Mouse (Mus musculus) kidney, embryonic 16.5 days (tissue): ENCODE measurements around the gene D630003M21Rik. TPM values are rescaled to one million over a fixed set of nuclear protein-coding genes. Genes with fewer than 3 reads are reported as not detected.

Experiments used
- ATAC-seq: fragments of 200-750 bp; cut with Nextera tagmentation; 2 replicates; pipeline ENCODE4 v1.8.0; 2017; ENCODE audit warnings: moderate TSS enrichment; ENCODE audit not compliant: low FRiP score, low TSS enrichment
- H3K27ac ChIP-seq: fragments of 300-500 bp; sonication (generic); 2 replicates; pipeline ENCODE4 v1.5.1; 2014; ENCODE audit warnings: low read length
- H3K27me3 ChIP-seq: fragments of 300-500 bp; sonication (generic); 2 replicates; pipeline ENCODE4 v1.6.1; 2014; ENCODE audit warnings: low read length, control low read depth, mixed read lengths; ENCODE audit not compliant: insufficient read depth
- H3K36me3 ChIP-seq: fragments of 300-500 bp; sonication (generic); 2 replicates; pipeline ENCODE4 v1.6.1; 2014; ENCODE audit warnings: low read length, control low read depth, mixed read lengths; ENCODE audit not compliant: insufficient read depth
- H3K4me1 ChIP-seq: fragments of 300-500 bp; sonication (generic); 2 replicates; pipeline ENCODE4 v1.6.1; 2014; ENCODE audit warnings: low read length, control low read depth, mixed read lengths; ENCODE audit not compliant: insufficient read depth
- H3K4me2 ChIP-seq: fragments of 300-500 bp; sonication (generic); replicated peaks from 2 replicates; pipeline ENCODE4 v1.6.1; 2014; ENCODE audit warnings: low read depth, low read length
- H3K4me3 ChIP-seq: fragments of 300-500 bp; sonication (generic); 2 replicates; pipeline ENCODE4 v1.5.1; 2014; ENCODE audit warnings: mild to moderate bottlenecking, low read length
- H3K9ac ChIP-seq: fragments of 300-500 bp; sonication (generic); replicated peaks from 2 replicates; pipeline ENCODE4 v1.6.1; 2014; ENCODE audit warnings: low read length
- H3K9me3 ChIP-seq: fragments of 300-500 bp; sonication (generic); 2 replicates; pipeline ENCODE4 v1.6.1; 2016; ENCODE audit warnings: low read length, control low read depth
- WGBS: fragments of 180-500 bp; shearing (Covaris S2); extraction: QIAGEN DNeasy Blood & Tissue Kit; methylation state at CpG from one replicate; pipeline ENCODE4 v1.1.7; 2014; 5-methylcytosine and 5-hydroxymethylcytosine counted together
- polyA plus RNA-seq: library from polyadenylated mRNA; unstranded; fragments of >200 nt; fragmentation: Nextera tagmentation; extraction: Ambion mirVana; gene quantifications from 2 replicates; pipeline ENCODE4 v1.2.1, GENCODE M21; 2015

The D630003M21Rik gene
- polyA plus RNA-seq, 1 experiment from 2014 or later: 8.3 TPM

DNA sequence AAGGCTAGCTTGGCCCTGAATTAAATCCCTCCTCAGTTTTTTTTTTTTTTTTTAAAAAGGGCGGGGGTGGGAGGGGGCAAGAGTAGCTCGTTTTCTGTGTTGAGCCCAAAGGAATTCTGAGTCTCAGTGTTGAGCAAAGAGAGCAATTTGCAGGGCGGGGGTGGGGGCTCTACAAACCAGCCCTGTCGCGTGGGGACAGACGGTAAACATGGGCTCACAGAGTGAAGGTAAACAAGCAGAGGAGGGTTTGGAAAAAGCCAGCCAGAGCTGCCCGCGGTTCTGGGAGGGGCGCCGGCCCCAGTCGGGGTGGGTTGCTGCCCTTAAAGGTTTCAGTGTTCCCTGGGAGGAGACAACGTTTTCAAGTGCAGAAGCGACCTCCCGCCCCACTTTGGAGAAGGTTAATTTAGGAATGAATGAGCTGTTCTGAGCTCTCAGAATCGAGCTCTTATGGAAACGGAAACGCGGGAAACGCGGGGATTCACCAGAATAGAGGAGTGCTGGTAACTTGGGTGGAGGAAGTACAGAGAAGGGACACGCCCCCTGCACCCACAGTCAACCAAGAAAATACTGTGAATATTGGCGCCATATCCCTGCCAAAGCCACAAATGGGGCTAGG lies 75.2 kb downstream of the D630003M21Rik start:
- WGBS: under 1% methylated on average over 22 of the region's 22 CpGs
- peak overlapping the region; percentile 64 for H3K4me2 ChIP-seq
- no peaks in the 10 kb centered on the region for H3K36me3 ChIP-seq
- peak overlapping the region; percentile 45 for H3K4me3 ChIP-seq
- H3K27ac ChIP-seq: peak overlapping the region; percentile 13; the same call in 1 of the 2 replicates
- peaks cover 17% of the 10 kb centered on the region for H3K4me1 ChIP-seq
- no peaks in the 10 kb centered on the region for H3K27me3 ChIP-seq
- peak overlapping the region; percentile 62 for H3K9ac ChIP-seq
- ATAC-seq: peak; percentile 33; the same call in 1 of the 2 replicates
- H3K9me3 ChIP-seq: peaks cover 5% of the 10 kb centered on the region; the same call in 1 of the 2 replicates

DNA sequence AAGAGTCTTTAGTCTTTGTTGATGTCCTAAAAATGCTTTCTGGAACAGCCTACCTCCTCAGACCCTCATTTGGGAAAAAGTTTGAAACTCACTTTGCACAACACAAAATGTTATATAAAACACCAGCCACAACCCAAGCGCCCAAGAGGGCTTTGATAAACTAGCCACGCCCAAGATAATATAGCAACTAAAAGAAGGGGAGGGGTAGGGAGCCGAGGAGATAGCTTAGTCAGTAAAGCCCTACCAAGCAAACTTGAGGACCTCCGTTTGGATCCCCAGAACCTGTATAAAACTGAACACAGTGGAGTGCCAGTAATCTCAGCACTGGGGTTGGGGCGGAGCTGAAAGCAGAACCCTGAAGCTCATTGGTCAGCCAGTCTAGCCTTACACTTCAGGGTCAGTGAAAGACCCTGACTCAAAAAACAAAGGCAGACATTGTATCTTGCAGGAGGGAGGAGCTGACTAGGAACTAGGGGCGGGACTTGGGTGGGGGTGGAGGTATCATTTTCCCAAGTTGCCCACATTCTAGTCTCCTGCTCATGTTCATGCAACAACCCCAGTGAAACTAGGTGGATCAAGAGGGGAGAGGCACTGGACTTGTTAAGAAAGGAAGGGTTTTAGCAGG lies 76.2 kb downstream of the D630003M21Rik start:
- 55% methylated on average over 6 of the region's 6 CpGs for WGBS
- Histone ChIP-seq H3K4me2 (0 out of 2 replicates have a peak overlapping the region, but pooled peaks have one; percentile 64), H3K9ac (no peak overlapping the region)

DNA sequence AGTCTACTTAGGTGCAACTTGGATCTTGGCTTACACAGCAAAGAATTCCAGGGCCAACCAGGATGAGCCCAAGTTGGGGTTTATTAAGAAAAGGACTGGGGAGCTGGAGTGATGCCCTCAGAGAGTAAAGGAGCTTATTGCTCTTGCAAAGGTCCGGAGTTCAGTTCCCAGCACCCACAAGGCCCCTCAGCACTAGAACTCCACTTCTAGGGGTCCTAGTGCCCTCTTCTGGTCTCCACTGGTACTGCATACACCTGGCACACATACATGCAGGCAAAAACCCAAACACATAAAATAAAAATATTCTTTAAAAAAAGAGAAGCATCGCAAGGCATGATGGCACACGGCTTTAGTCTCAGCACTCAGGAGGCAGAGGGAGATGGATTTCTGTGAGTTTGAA lies 77.9 kb downstream of the D630003M21Rik start:
- Histone ChIP-seq H3K9me3 (peaks cover 5% of the 10 kb centered on the region; the same call in 1 of the 2 replicates), H3K4me2 (no peak overlapping the region), H3K4me1 (peaks cover 17% of the 10 kb centered on the region), H3K4me3 (no peak overlapping the region), H3K27me3 (no peaks in the 10 kb centered on the region), H3K9ac (no peak overlapping the region), H3K36me3 (no peaks in the 10 kb centered on the region), H3K27ac (no peak overlapping the region)
- no peak for ATAC-seq
- 94% methylated on average over 3 of the region's 3 CpGs for WGBS

More for the DNA sequence above, 76.2 kb downstream of the D630003M21Rik start:
- peaks cover 5% of the 10 kb centered on the region; the same call in 1 of the 2 replicates for H3K9me3 ChIP-seq
- no peak overlapping the region for H3K27ac ChIP-seq
- no peak for ATAC-seq
- no peak overlapping the region for H3K4me3 ChIP-seq
- no peaks in the 10 kb centered on the region for H3K36me3 ChIP-seq
- H3K4me1 ChIP-seq: peaks cover 17% of the 10 kb centered on the region
- no peaks in the 10 kb centered on the region for H3K27me3 ChIP-seq

DNA sequence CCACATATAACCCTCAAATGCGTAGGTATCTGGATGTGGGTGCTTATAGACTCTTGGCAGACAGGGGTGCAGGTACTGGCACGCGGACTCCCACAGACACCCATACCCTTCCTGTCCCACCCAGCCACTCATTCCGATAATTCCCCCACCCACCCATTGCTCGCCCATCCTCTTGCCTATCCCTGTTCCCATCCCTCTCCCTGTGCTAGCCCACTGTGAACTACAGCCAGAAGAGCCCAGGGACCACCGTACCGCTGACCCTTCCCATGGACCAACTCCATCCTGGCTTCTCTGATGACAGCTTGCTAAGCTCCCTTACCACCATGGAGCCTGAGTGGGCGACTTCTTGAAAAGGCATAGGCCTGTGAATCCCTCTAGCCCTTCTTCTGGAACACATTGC lies 82.1 kb downstream of the D630003M21Rik start:
- no peak overlapping the region for H3K9ac ChIP-seq
- H3K27ac ChIP-seq: no peak overlapping the region
- H3K4me3 ChIP-seq: no peak overlapping the region
- H3K4me1 ChIP-seq: peaks cover 28% of the 10 kb centered on the region
- H3K36me3 ChIP-seq: no peaks in the 10 kb centered on the region
- no peak for ATAC-seq
- 92% methylated on average over 8 of the region's 8 CpGs for WGBS
- no peaks in the 10 kb centered on the region for H3K27me3 ChIP-seq
- peaks cover 5% of the 10 kb centered on the region; the same call in 1 of the 2 replicates for H3K9me3 ChIP-seq
- H3K4me2 ChIP-seq: no peak overlapping the region

DNA sequence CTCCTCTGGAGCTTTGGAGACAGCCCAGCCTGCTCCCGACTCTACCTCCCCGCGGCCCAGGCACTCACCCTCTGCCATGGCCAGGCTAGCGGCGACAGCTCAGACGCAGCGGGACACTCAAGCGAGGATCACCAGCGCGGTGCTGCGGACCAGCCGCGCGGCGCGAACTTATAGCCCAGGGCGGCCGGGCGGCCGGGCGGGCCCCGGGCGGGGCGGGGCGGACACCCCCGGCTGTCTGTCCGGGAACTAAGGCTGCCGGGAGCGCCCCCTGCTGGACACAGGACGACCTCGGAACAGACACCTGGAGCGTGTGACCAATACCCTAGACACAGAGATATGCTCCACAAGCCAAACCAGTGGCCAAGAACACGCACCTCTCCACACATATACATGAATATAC lies 82.8 kb downstream of the D630003M21Rik start, which contains the start of gene Tgm2:
Tgm2 (minus strand) TSS at position 214 of the 400 bp plus-strand sequence.
- Histone ChIP-seq H3K4me3 (peak within 1 kb of the TSS; percentile 54), H3K4me1 (peaks cover 28% of the 10 kb centered on the region), H3K4me2 (peak within 1 kb of the TSS; percentile 68), H3K9me3 (peaks cover 5% of the 10 kb centered on the region; the same call in 1 of the 2 replicates), H3K27me3 (no peaks in the 10 kb centered on the region), H3K27ac (no peak within 1 kb of the TSS; the same call in 1 of the 2 replicates), H3K36me3 (no peaks in the 10 kb centered on the region), H3K9ac (peak within 1 kb of the TSS; percentile 75)
- WGBS: 1% methylated on average over 33 of the region's 33 CpGs
- ATAC-seq: peak; percentile 76

DNA sequence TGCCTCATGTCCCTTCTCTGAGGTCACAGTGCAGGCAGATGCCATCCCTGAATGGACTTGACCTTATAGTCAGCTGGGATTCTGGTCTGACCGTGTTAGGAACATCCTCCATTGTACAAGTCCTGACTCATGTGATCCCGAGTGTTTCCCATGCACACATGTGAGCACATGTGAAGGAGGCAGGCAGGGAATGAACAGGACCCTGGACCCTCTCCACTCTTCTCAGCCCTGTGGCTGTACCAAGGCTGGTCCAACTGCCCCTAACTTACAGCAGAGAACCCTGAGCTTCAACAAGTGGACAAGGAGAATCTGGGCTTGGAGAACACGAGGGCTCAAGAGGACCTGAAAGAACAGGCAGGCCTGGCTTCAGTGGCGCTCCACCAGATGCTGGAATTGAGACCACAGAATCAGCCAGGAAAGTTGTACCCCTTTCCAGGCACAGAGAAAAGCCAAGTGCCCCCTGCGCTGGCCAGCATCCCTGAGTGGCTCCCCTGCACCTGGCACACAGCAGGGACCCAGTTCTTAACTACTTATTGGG lies 83.4 kb downstream of the D630003M21Rik start:
- H3K9me3 ChIP-seq: no peaks in the 10 kb centered on the region
- H3K9ac ChIP-seq: peak overlapping the region; percentile 75
- H3K36me3 ChIP-seq: no peaks in the 10 kb centered on the region
- WGBS: 74% methylated on average over 5 of the region's 5 CpGs
- no peak overlapping the region; the same call in 1 of the 2 replicates for H3K27ac ChIP-seq
- no peak for ATAC-seq
- H3K27me3 ChIP-seq: no peaks in the 10 kb centered on the region
- peaks cover 31% of the 10 kb centered on the region for H3K4me1 ChIP-seq
- peak overlapping the region; percentile 68 for H3K4me2 ChIP-seq
- peak overlapping the region; percentile 54 for H3K4me3 ChIP-seq

DNA sequence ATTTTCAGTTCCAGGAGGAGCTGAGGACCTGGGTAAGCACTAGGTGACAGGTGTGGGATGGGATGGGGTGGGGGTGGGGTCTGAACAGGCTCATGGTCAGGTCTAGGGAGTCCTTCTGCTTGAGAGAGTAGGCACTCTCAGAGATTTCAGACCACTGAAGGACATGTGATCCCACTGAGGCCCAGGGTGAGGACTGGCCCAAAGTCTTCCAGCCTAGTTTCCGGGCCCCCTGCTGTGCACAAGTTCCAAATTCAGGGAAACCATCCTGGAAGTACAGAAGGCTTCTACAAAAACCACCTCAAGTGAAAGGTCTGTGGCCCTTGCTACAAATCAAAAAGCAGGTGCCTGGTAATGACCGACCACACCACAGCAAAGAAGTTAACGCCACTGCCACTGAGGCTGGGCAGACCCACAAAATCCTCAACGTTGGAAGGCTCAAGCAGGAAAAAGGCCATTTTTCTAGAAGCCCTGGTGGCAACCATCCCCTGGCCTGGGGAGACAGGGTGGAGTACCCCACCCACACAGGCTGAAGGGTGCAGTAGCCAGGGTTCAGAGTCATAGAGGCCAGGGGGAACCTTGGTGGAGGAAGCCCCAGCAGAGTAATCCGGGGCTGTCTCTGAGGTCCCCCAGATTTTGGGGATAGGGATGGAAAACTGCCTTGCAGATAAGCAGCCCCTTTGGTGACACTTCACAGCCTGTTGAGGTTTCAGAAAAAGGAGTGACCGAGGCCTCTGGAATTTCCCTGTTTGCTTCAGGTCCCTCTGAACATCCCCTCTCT lies 84.1 kb downstream of the D630003M21Rik start:
- H3K27me3 ChIP-seq: no peaks in the 10 kb centered on the region
- peaks cover 34% of the 10 kb centered on the region for H3K4me1 ChIP-seq
- H3K27ac ChIP-seq: no peak overlapping the region
- no peak for ATAC-seq
- peak overlapping the region; percentile 31; the same call in 1 of the 2 replicates for H3K9ac ChIP-seq
- H3K4me2 ChIP-seq: peak overlapping the region; percentile 68
- H3K9me3 ChIP-seq: no peaks in the 10 kb centered on the region
- H3K36me3 ChIP-seq: no peaks in the 10 kb centered on the region
- H3K4me3 ChIP-seq: peak overlapping the region; percentile 54
- WGBS: 85% methylated on average over 6 of the region's 6 CpGs

DNA sequence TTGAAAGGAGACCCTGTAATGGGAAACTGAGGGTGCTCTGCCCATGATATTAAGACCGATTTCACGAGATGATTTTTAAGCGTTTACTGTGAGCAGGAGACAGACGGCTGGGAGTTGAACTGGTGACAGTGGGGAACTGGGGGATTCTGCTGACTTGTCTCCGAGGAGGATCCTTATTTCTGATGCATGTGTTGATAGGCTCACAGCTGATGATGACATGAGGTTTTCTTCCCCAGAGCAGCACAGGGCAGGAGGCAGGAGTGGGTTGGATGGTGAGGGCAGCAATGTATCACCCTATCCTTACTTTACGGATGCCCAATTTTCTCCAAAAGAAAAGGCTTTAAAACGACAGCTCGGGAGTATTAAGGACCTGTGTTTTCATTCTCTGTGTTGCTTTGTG lies 84.8 kb downstream of the D630003M21Rik start:
- WGBS: 59% methylated on average over 8 of the region's 8 CpGs
- H3K9me3 ChIP-seq: no peaks in the 10 kb centered on the region
- no peaks in the 10 kb centered on the region for H3K27me3 ChIP-seq
- peaks cover 40% of the 10 kb centered on the region for H3K4me1 ChIP-seq
- H3K36me3 ChIP-seq: no peaks in the 10 kb centered on the region
- H3K4me2 ChIP-seq: peak overlapping the region; percentile 68
- H3K9ac ChIP-seq: no peak overlapping the region
- no peak overlapping the region for H3K27ac ChIP-seq
- ATAC-seq: no peak
- no peak overlapping the region for H3K4me3 ChIP-seq

DNA sequence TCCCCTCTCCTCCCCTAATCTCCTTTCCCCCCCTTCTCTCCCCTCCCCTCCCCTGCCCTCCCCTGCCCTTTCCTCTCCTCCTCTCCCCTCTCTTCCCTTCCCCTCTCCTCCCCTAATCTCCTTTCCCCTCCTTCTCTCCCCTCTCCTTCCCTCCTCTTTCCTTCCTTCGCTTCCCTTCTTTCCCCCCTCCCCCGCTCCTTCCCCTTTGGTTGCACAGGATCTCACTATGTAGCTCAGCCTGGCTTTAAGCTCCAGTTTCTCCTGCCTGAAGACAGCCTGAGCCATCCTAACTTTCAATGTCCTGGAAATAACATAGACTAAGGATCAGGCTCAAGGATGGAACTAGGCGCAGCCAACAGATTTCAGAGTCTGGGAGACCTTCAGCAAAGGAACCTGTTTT lies 85.2 kb downstream of the D630003M21Rik start:
- WGBS: 64% methylated on average over 3 of the region's 3 CpGs
- Histone ChIP-seq H3K9ac (no peak overlapping the region), H3K36me3 (no peaks in the 10 kb centered on the region), H3K4me2 (peak overlapping the region; percentile 23), H3K27me3 (no peaks in the 10 kb centered on the region), H3K27ac (no peak overlapping the region), H3K9me3 (no peaks in the 10 kb centered on the region), H3K4me1 (peaks cover 40% of the 10 kb centered on the region), H3K4me3 (no peak overlapping the region)
- no peak for ATAC-seq
